Mouse (Mus musculus) CH12.LX (cell line): ENCODE data around the gene Efhd1. TPM values are rescaled to one million over a fixed set of nuclear protein-coding genes. Genes with fewer than 3 reads are reported as not detected.

Experiments used
- DNase-seq: peaks from one replicate; pipeline ENCODE4 v3.0.0-alpha.2; 2013; ENCODE audit errors: extremely low read depth
- H3K27ac ChIP-seq: 2 replicates; pipeline ENCODE4 v1.5.1; 2012; ENCODE audit warnings: low read depth, mild to moderate bottlenecking, control low read depth, moderate library complexity; ENCODE audit not compliant: insufficient read depth
- H3K27me3 ChIP-seq: replicated peaks from 2 replicates; pipeline ENCODE3; 2012; ENCODE audit warnings: inconsistent platforms
- H3K36me3 ChIP-seq, 2 experiments: replicated peaks in 1 of 2; 2 replicates each; pipeline versions ENCODE3 to v1.6.1; 2012; ENCODE audit warnings: inconsistent platforms in 1 of 2, low read length in 1 of 2, mild to moderate bottlenecking in 1 of 2, mixed read lengths in 1 of 2, moderate library complexity in 1 of 2; ENCODE audit not compliant: control insufficient read depth in 1 of 2, insufficient read depth in 1 of 2
- H3K4me1 ChIP-seq, 2 experiments: 2 replicates each; pipeline ENCODE4 v1.6.1; 2012; ENCODE audit warnings: inconsistent platforms in 1 of 2, moderate library complexity in 1 of 2; ENCODE audit not compliant: insufficient read depth in 2 of 2, control insufficient read depth in 1 of 2
- H3K4me2 ChIP-seq: 2 replicates; pipeline ENCODE4 v1.6.1; 2012; ENCODE audit warnings: low read depth, mild to moderate bottlenecking, control low read depth; ENCODE audit not compliant: poor library complexity, insufficient read depth, severe bottlenecking
- H3K4me3 ChIP-seq, 3 experiments: fragments of 150-350 bp in 1 of 3; sonication (generic) in 1 of 3; replicated peaks in 1 of 3; 2 replicates each; pipeline versions ENCODE3 to v1.5.1; 2011 to 2012; ENCODE audit warnings: low read depth in 2 of 3, low read length in 2 of 3, mild to moderate bottlenecking in 2 of 3, moderate library complexity in 2 of 3, control low read depth in 1 of 3, improper control_type of control experiment in 1 of 3, inconsistent platforms in 1 of 3, mixed read lengths in 1 of 3; ENCODE audit not compliant: poor library complexity in 1 of 3
- H3K79me2 ChIP-seq: replicated peaks from 2 replicates; pipeline ENCODE4 v1.6.1; 2012; ENCODE audit warnings: mild to moderate bottlenecking, moderate library complexity; ENCODE audit not compliant: control insufficient read depth, poor library complexity, insufficient read depth, severe bottlenecking; ENCODE audit errors: extremely low read depth
- H3K9ac ChIP-seq: 2 replicates; pipeline ENCODE4 v1.6.1; 2012; ENCODE audit warnings: low read depth, mild to moderate bottlenecking, control low read depth, moderate library complexity; ENCODE audit not compliant: insufficient read depth
- H3K9me3 ChIP-seq: replicated peaks from 2 replicates; pipeline ENCODE3; 2012; ENCODE audit warnings: low read length, inconsistent platforms, mixed read lengths
- BHLHE40 ChIP-seq: IDR thresholded peaks from 2 replicates; pipeline ENCODE4 v1.6.1; 2011; ENCODE audit warnings: mild to moderate bottlenecking, low read depth, low read length, improper control_type of control experiment
- CHD2 ChIP-seq: IDR thresholded peaks from 2 replicates; pipeline ENCODE4 v1.6.1; 2011; ENCODE audit warnings: low read length, improper control_type of control experiment
- CTCF ChIP-seq, 2 experiments: IDR thresholded peaks in 1 of 2; conservative IDR thresholded peaks in 1 of 2; 2 replicates each; pipeline ENCODE4 v1.5.1; 2011 to 2012; ENCODE audit warnings: low read depth in 2 of 2, low read length in 2 of 2, improper control_type of control experiment in 1 of 2, inconsistent platforms in 1 of 2, mild to moderate bottlenecking in 1 of 2, moderate library complexity in 1 of 2
- E2F4 ChIP-seq: IDR thresholded peaks from 2 replicates; pipeline ENCODE4 v1.6.1; 2011; ENCODE audit warnings: low read depth, low read length, improper control_type of control experiment; ENCODE audit not compliant: insufficient replicate concordance
- ELF1 ChIP-seq: IDR thresholded peaks from 2 replicates; pipeline ENCODE4 v1.6.1; 2014; ENCODE audit warnings: low read depth, mild to moderate bottlenecking, inconsistent platforms, low read length, improper control_type of control experiment
- ETS1 ChIP-seq: conservative IDR thresholded peaks from 2 replicates; pipeline ENCODE4 v1.6.1; 2012; ENCODE audit warnings: low read depth, mild to moderate bottlenecking, inconsistent platforms, low read length, improper control_type of control experiment, moderate library complexity
- GABPA ChIP-seq: IDR thresholded peaks from 2 replicates; pipeline ENCODE4 v1.6.1; 2012; ENCODE audit warnings: low read depth, low read length, improper control_type of control experiment, inconsistent platforms; ENCODE audit not compliant: insufficient replicate concordance
- HCFC1 ChIP-seq: IDR thresholded peaks from 2 replicates; pipeline ENCODE4 v1.6.1; 2012; ENCODE audit warnings: low read depth, mild to moderate bottlenecking, inconsistent platforms, low read length, improper control_type of control experiment
- IRF4 ChIP-seq: IDR thresholded peaks from 2 replicates; pipeline ENCODE4 v1.6.1; 2014; ENCODE audit warnings: low read depth, mild to moderate bottlenecking, inconsistent platforms, low read length, improper control_type of control experiment
- JUN ChIP-seq: IDR thresholded peaks from 2 replicates; pipeline ENCODE4 v1.6.1; 2011; ENCODE audit warnings: low read depth, mild to moderate bottlenecking, low read length, improper control_type of control experiment, moderate library complexity; ENCODE audit not compliant: insufficient read depth
- JUND ChIP-seq: conservative IDR thresholded peaks from 2 replicates; pipeline ENCODE4 v1.6.1; 2011; ENCODE audit warnings: low read depth, low read length, improper control_type of control experiment
- KAT2A ChIP-seq: IDR thresholded peaks from 2 replicates; pipeline ENCODE4 v1.6.1; 2012; ENCODE audit warnings: low read length, improper control_type of control experiment, inconsistent platforms; ENCODE audit not compliant: insufficient replicate concordance
- MAX ChIP-seq: IDR thresholded peaks from 2 replicates; pipeline ENCODE4 v1.6.1; 2011; ENCODE audit warnings: low read length, improper control_type of control experiment
- MAZ ChIP-seq: IDR thresholded peaks from 2 replicates; pipeline ENCODE4 v1.6.1; 2012; ENCODE audit warnings: low read depth, mild to moderate bottlenecking, inconsistent platforms, low read length, improper control_type of control experiment, moderate library complexity
- MXI1 ChIP-seq: IDR thresholded peaks from 2 replicates; pipeline ENCODE4 v1.6.1; 2011; ENCODE audit warnings: mild to moderate bottlenecking, low read depth, low read length, improper control_type of control experiment
- MYC ChIP-seq: IDR thresholded peaks from 2 replicates; pipeline ENCODE4 v1.6.1; 2011; ENCODE audit warnings: low read depth, mild to moderate bottlenecking, improper control_type of control experiment, low read length
- NELFE ChIP-seq: IDR thresholded peaks from 2 replicates; pipeline ENCODE4 v1.6.1; 2011; ENCODE audit warnings: low read depth, low read length, improper control_type of control experiment
- PAX5 ChIP-seq: IDR thresholded peaks from 2 replicates; pipeline ENCODE4 v1.6.1; 2012; ENCODE audit warnings: low read length, inconsistent platforms, mixed read lengths
- POLR2A ChIP-seq: IDR thresholded peaks from 2 replicates; pipeline ENCODE4 v1.6.1; 2011; ENCODE audit warnings: low read depth, mild to moderate bottlenecking, improper control_type of control experiment, low read length
- POLR2AphosphoS2 ChIP-seq: IDR thresholded peaks from 2 replicates; pipeline ENCODE4 v1.6.1; 2011; ENCODE audit warnings: low read depth, low read length, improper control_type of control experiment
- RAD21 ChIP-seq: IDR thresholded peaks from 2 replicates; pipeline ENCODE4 v1.6.1; 2011; ENCODE audit warnings: low read depth, mild to moderate bottlenecking, low read length, improper control_type of control experiment, moderate library complexity
- RCOR1 ChIP-seq: conservative IDR thresholded peaks from 2 replicates; pipeline ENCODE4 v1.6.1; 2012; ENCODE audit warnings: low read depth, mild to moderate bottlenecking, inconsistent platforms, low read length, improper control_type of control experiment
- SMC3 ChIP-seq: IDR thresholded peaks from 2 replicates; pipeline ENCODE4 v1.6.1; 2011; ENCODE audit warnings: low read depth, low read length, improper control_type of control experiment
- TCF12 ChIP-seq: IDR thresholded peaks from 2 replicates; pipeline ENCODE4 v1.6.1; 2014; ENCODE audit warnings: low read depth, mild to moderate bottlenecking, inconsistent platforms, low read length, improper control_type of control experiment
- UBTF ChIP-seq: IDR thresholded peaks from 2 replicates; pipeline ENCODE4 v1.6.1; 2012; ENCODE audit warnings: low read depth, mild to moderate bottlenecking, inconsistent platforms, low read length, improper control_type of control experiment, moderate library complexity
- USF1 ChIP-seq: IDR thresholded peaks from 2 replicates; pipeline ENCODE4 v1.6.1; 2014; ENCODE audit warnings: low read depth, mild to moderate bottlenecking, inconsistent platforms, low read length, improper control_type of control experiment
- USF2 ChIP-seq: conservative IDR thresholded peaks from 2 replicates; pipeline ENCODE4 v1.6.1; 2011; ENCODE audit warnings: low read depth, low read length, improper control_type of control experiment
- ZC3H11A ChIP-seq: IDR thresholded peaks from 2 replicates; pipeline ENCODE4 v1.6.1; 2012; ENCODE audit warnings: low read depth, mild to moderate bottlenecking, inconsistent platforms, low read length, improper control_type of control experiment
- ZKSCAN1 ChIP-seq: IDR thresholded peaks from 2 replicates; pipeline ENCODE4 v1.6.1; 2012; ENCODE audit warnings: low read depth, inconsistent platforms, low read length, improper control_type of control experiment, borderline replicate concordance
- ZMIZ1 ChIP-seq: IDR thresholded peaks from 2 replicates; pipeline ENCODE4 v1.6.1; 2012; ENCODE audit warnings: low read depth, mild to moderate bottlenecking, inconsistent platforms, low read length, improper control_type of control experiment
- ZNF384 ChIP-seq: IDR thresholded peaks from 2 replicates; pipeline ENCODE4 v1.6.1; 2012; ENCODE audit warnings: low read depth, low read length, improper control_type of control experiment, inconsistent platforms
- dilution Hi-C: fragments of 300-500 bp; cut with MboI; formaldehyde crosslinking; loops from 2 replicates; pipeline ENCODE4 v1.14.3; 2020; ENCODE audit warnings: low sequenced_read_pairs; ENCODE audit not compliant: extremely low pct_unique_long_range_greater_than_20kb, extremely low pct_ligation_motif_present
- in situ Hi-C: fragments of 300-500 bp; cut with MboI; formaldehyde crosslinking; loops from 3 replicates; pipeline ENCODE4 v1.14.3; 2019; ENCODE audit warnings: low sequenced_read_pairs, low pct_ligation_motif_present, low pct_unique_long_range_greater_than_20kb, mixed read lengths
- polyA plus RNA-seq: library from polyadenylated mRNA; unstranded; fragments of >175 nt; gene quantifications from 2 replicates; pipeline ENCODE4 v1.2.1, GENCODE M21; 2012; ENCODE audit warnings: low read depth; ENCODE audit not compliant: insufficient read length
- total RNA-seq, 2 experiments: library from RNA; depleted of rRNA; stranded (reverse); fragments of 300-350 nt in 1 of 2; fragments of >200 nt in 1 of 2; gene quantifications; 2 replicates each; pipeline ENCODE4 v1.2.3; 2012 to 2014

The Efhd1 gene
- total and polyA plus RNA-seq, 3 experiments: 0.12 to 1.2 (median 0.13) TPM

- Histone ChIP-seq H3K4me2 (no peak overlapping the region), H3K27me3 (no peaks in the 10 kb centered on the region), H3K4me3 (no peak overlapping the region), H3K27ac (no peak overlapping the region), H3K4me1 (peaks cover 8 to 13% of the 10 kb centered on the region in 2 experiments), H3K9me3 (no peaks in the 10 kb centered on the region), H3K9ac (no peak overlapping the region), H3K79me2 (no peaks in the 10 kb centered on the region), H3K36me3 (no peaks in the 10 kb centered on the region)
- DNase-seq: no peak
- in situ Hi-C loops: no loop called here
- no peak for TF ChIP-seq ELF1
- TF ChIP-seq ZMIZ1: no peak
- TF ChIP-seq POLR2A: no peak
- TF ChIP-seq MYC: no peak
- TF ChIP-seq UBTF: no peak
- no peak for TF ChIP-seq USF2
- TF ChIP-seq GABPA: no peak
- no peak for TF ChIP-seq PAX5
- TF ChIP-seq E2F4: no peak
- TF ChIP-seq IRF4: no peak
- TF ChIP-seq NELFE: no peak
- no peak for TF ChIP-seq JUN
- no peak for TF ChIP-seq MAX
- no peak for TF ChIP-seq CTCF (conservative IDR thresholded peaks at IDR 0.05 in 1 of 2, IDR thresholded peaks at IDR 0.05 in 1 of 2; ENCODE audit: low read depth in 2 of 2, low read length in 2 of 2)
- TF ChIP-seq SMC3: no peak
- TF ChIP-seq RAD21: no peak
- no peak for TF ChIP-seq HCFC1
- TF ChIP-seq RCOR1: no peak
- TF ChIP-seq MXI1: no peak
- dilution Hi-C loops: no loop called here
These were observed 30.8 kb downstream of the Efhd1 start for GRCm38 (mm10) chr1:87294951-87295350.

DNA sequence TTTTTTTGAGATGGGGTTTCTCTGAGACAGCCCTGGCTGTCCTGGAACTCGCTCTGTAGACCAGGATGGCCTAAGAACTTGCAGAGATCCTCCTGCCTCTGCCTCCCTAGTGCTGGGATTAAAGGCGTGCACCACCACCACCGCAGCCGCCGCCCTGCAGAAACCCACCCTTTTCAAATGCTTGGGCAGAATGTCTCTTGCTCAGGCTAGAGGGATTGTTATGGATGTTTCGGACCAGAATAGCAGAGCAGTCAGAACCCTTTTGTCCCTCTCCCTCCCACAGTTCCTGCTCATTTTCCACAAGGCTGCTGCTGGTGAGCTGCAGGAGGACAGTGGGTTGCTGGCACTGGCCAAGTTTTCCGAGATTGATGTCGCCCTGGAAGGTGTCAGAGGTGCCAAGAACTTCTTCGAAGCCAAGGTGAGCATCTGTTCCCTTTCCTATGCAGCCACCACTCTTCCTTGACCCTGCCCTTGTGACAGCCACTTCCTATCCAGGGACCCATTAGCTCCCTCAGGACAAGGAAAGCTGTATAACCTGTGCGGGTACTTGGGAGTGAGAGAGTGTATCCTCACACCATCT, 33.3 kb downstream of the Efhd1 start:
- dilution Hi-C loops: no loop called here
- no peak overlapping the region for H3K27ac ChIP-seq
- in situ Hi-C loops: no loop called here
- peaks cover 11 to 22% of the 10 kb centered on the region in 2 experiments for H3K4me1 ChIP-seq
- no peak for DNase-seq
- no peaks in the 10 kb centered on the region for H3K36me3 ChIP-seq
- H3K79me2 ChIP-seq: no peaks in the 10 kb centered on the region
- H3K4me3 ChIP-seq: no peak overlapping the region
- no peaks in the 10 kb centered on the region for H3K9me3 ChIP-seq
- no peaks in the 10 kb centered on the region for H3K27me3 ChIP-seq
- H3K4me2 ChIP-seq: no peak overlapping the region
- no peak overlapping the region for H3K9ac ChIP-seq
- no peak for TF ChIP-seq JUN
- TF ChIP-seq KAT2A: no peak
- TF ChIP-seq JUND: no peak
- no peak for TF ChIP-seq ZNF384
- no peak for TF ChIP-seq BHLHE40
- no peak for TF ChIP-seq POLR2AphosphoS2
- no peak for TF ChIP-seq TCF12
- no peak for TF ChIP-seq CHD2
- TF ChIP-seq ZC3H11A: no peak
- TF ChIP-seq ETS1: no peak
- no peak for TF ChIP-seq MAZ
- TF ChIP-seq MYC: no peak
- no peak for TF ChIP-seq RAD21
- TF ChIP-seq IRF4: no peak
- no peak for TF ChIP-seq USF2
- TF ChIP-seq HCFC1: no peak
- TF ChIP-seq ZKSCAN1: no peak
- TF ChIP-seq MAX: no peak
- TF ChIP-seq USF1: no peak
- TF ChIP-seq, all 38 proteins: peak for 0
